Mouse (Mus musculus) MEL (cell line): Measurements from ENCODE around the gene Rflnb. TPM values are rescaled to one million over a fixed set of nuclear protein-coding genes. Genes with fewer than 3 reads are reported as not detected.

Source experiments
- DNase-seq: peaks from one replicate; pipeline ENCODE4 v3.0.0; 2011; ENCODE audit warnings: low read depth, low spot score
- H3K27ac ChIP-seq: 2 replicates; pipeline ENCODE4 v1.5.1; 2012; ENCODE audit warnings: low read depth, mild to moderate bottlenecking, control low read depth, low read length, moderate library complexity; ENCODE audit not compliant: control insufficient read depth
- H3K27me3 ChIP-seq, 2 experiments: fragments of 150-350 bp in 1 of 2; sonication (generic) in 1 of 2; 2 replicates each; pipeline ENCODE4 v1.6.1; 2012; ENCODE audit warnings: low read length in 2 of 2, mild to moderate bottlenecking in 2 of 2, improper control_type of control experiment in 1 of 2, moderate library complexity in 1 of 2; ENCODE audit not compliant: insufficient read depth in 2 of 2, control insufficient read depth in 1 of 2
- H3K36me3 ChIP-seq, 2 experiments: 2 replicates each; pipeline ENCODE4 v1.6.1; 2012 to 2014; ENCODE audit warnings: low read length in 2 of 2, improper control_type of control experiment in 1 of 2, inconsistent platforms in 1 of 2, mild to moderate bottlenecking in 1 of 2; ENCODE audit not compliant: insufficient read depth in 2 of 2, control insufficient read depth in 1 of 2
- H3K4me1 ChIP-seq, 2 experiments: fragments of 150-350 bp in 1 of 2; sonication (generic) in 1 of 2; 2 replicates each; pipeline ENCODE4 v1.6.1; 2012; ENCODE audit warnings: low read length in 2 of 2, improper control_type of control experiment in 1 of 2, mild to moderate bottlenecking in 1 of 2; ENCODE audit not compliant: insufficient read depth in 2 of 2, control insufficient read depth in 1 of 2
- H3K4me3 ChIP-seq, 2 experiments: fragments of 150-350 bp in 1 of 2; sonication (generic) in 1 of 2; 2 replicates each; pipeline ENCODE4 v1.5.1; 2012; ENCODE audit warnings: low read depth in 2 of 2, low read length in 2 of 2, mild to moderate bottlenecking in 2 of 2, moderate library complexity in 2 of 2, control low read depth in 1 of 2, improper control_type of control experiment in 1 of 2; ENCODE audit not compliant: control insufficient read depth in 1 of 2, insufficient read depth in 1 of 2
- H3K79me2 ChIP-seq: 2 replicates; pipeline ENCODE4 v1.6.1; 2012; ENCODE audit warnings: mild to moderate bottlenecking, low read length, moderate library complexity; ENCODE audit not compliant: control insufficient read depth, poor library complexity, insufficient read depth
- H3K9ac ChIP-seq: 2 replicates; pipeline ENCODE4 v1.6.1; 2012; ENCODE audit warnings: low read depth, mild to moderate bottlenecking, control low read depth, low read length, moderate library complexity; ENCODE audit not compliant: control insufficient read depth, poor library complexity, severe bottlenecking
- H3K9me3 ChIP-seq: fragments of 150-350 bp; sonication (generic); replicated peaks from 2 replicates; pipeline ENCODE4 v1.6.1; 2012; ENCODE audit warnings: mild to moderate bottlenecking, low read length, improper control_type of control experiment, moderate library complexity; ENCODE audit not compliant: insufficient read depth
- BHLHE40 ChIP-seq: IDR thresholded peaks from 2 replicates; pipeline ENCODE4 v1.6.1; 2012; ENCODE audit warnings: low read depth, mild to moderate bottlenecking, inconsistent platforms, low read length, improper control_type of control experiment, borderline replicate concordance
- CHD1 ChIP-seq: IDR thresholded peaks from 2 replicates; pipeline ENCODE4 v1.6.1; 2012; ENCODE audit warnings: low read depth, mild to moderate bottlenecking, inconsistent platforms, low read length, improper control_type of control experiment
- CTCF ChIP-seq, 3 experiments: IDR thresholded peaks in 2 of 3; conservative IDR thresholded peaks in 1 of 3; 2 replicates each; pipeline ENCODE4 v1.5.1; 2011 to 2012; ENCODE audit warnings: low read length in 3 of 3, low read depth in 2 of 3, mild to moderate bottlenecking in 2 of 3, improper control_type of control experiment in 1 of 3, inconsistent platforms in 1 of 3, mixed read lengths in 1 of 3, moderate library complexity in 1 of 3; ENCODE audit not compliant: control insufficient read depth in 1 of 3, insufficient read depth in 1 of 3, poor library complexity in 1 of 3, severe bottlenecking in 1 of 3
- ELF1 ChIP-seq: IDR thresholded peaks from 2 replicates; pipeline ENCODE4 v1.6.1; 2014; ENCODE audit warnings: low read depth, mild to moderate bottlenecking, inconsistent platforms, low read length, improper control_type of control experiment, moderate library complexity
- EP300 ChIP-seq, 2 experiments: IDR thresholded peaks; 2 replicates each; pipeline ENCODE4 v1.6.1; 2011; ENCODE audit warnings: improper control_type of control experiment in 2 of 2, low read length in 2 of 2, low read depth in 1 of 2, mild to moderate bottlenecking in 1 of 2
- ETS1 ChIP-seq: IDR thresholded peaks from 2 replicates; pipeline ENCODE4 v1.6.1; 2012; ENCODE audit warnings: low read depth, mild to moderate bottlenecking, inconsistent platforms, low read length, improper control_type of control experiment, moderate library complexity
- HCFC1 ChIP-seq: IDR thresholded peaks from 2 replicates; pipeline ENCODE4 v1.6.1; 2012; ENCODE audit warnings: low read depth, mild to moderate bottlenecking, inconsistent platforms, low read length, improper control_type of control experiment, moderate library complexity
- MAX ChIP-seq: IDR thresholded peaks from 2 replicates; pipeline ENCODE4 v1.6.1; 2011; ENCODE audit warnings: low read length, improper control_type of control experiment
- MYB ChIP-seq: IDR thresholded peaks from 2 replicates; pipeline ENCODE4 v1.6.1; 2011; ENCODE audit warnings: mild to moderate bottlenecking, low read depth, low read length, improper control_type of control experiment
- POLR2AphosphoS5 ChIP-seq: IDR thresholded peaks from 2 replicates; pipeline ENCODE4 v1.6.1; 2012; ENCODE audit warnings: low read depth, borderline replicate concordance, mild to moderate bottlenecking, inconsistent platforms, low read length, moderate library complexity, mixed read lengths
- RCOR1 ChIP-seq: IDR thresholded peaks from 2 replicates; pipeline ENCODE4 v1.6.1; 2012; ENCODE audit warnings: low read depth, mild to moderate bottlenecking, inconsistent platforms, low read length, improper control_type of control experiment
- SMC3 ChIP-seq: IDR thresholded peaks from 2 replicates; pipeline ENCODE4 v1.6.1; 2011; ENCODE audit warnings: low read depth, low read length, improper control_type of control experiment
- TAL1 ChIP-seq: IDR thresholded peaks from 2 replicates; pipeline ENCODE4 v1.6.1; 2012; ENCODE audit warnings: mild to moderate bottlenecking, inconsistent platforms, low read length, moderate library complexity, mixed read lengths
- UBTF ChIP-seq: IDR thresholded peaks from 2 replicates; pipeline ENCODE4 v1.6.1; 2012; ENCODE audit warnings: low read depth, mild to moderate bottlenecking, inconsistent platforms, low read length, improper control_type of control experiment, moderate library complexity, borderline replicate concordance; ENCODE audit not compliant: insufficient read depth
- USF1 ChIP-seq: IDR thresholded peaks from 2 replicates; pipeline ENCODE4 v1.6.1; 2014; ENCODE audit warnings: low read depth, mild to moderate bottlenecking, inconsistent platforms, low read length, improper control_type of control experiment, moderate library complexity
- USF2 ChIP-seq, 2 experiments: IDR thresholded peaks; 2 replicates each; pipeline ENCODE4 v1.6.1; 2011 to 2012; ENCODE audit warnings: improper control_type of control experiment in 2 of 2, low read length in 2 of 2, borderline replicate concordance in 1 of 2, inconsistent platforms in 1 of 2, low read depth in 1 of 2, mild to moderate bottlenecking in 1 of 2; ENCODE audit not compliant: insufficient read depth in 1 of 2
- ZC3H11A ChIP-seq: IDR thresholded peaks from 2 replicates; pipeline ENCODE4 v1.6.1; 2012; ENCODE audit warnings: low read depth, mild to moderate bottlenecking, inconsistent platforms, low read length, improper control_type of control experiment
- ZKSCAN1 ChIP-seq: IDR thresholded peaks from 2 replicates; pipeline ENCODE4 v1.6.1; 2012; ENCODE audit warnings: low read depth, mild to moderate bottlenecking, inconsistent platforms, low read length, improper control_type of control experiment, moderate library complexity
- ZNF384 ChIP-seq: IDR thresholded peaks from 2 replicates; pipeline ENCODE4 v1.6.1; 2012; ENCODE audit warnings: low read depth, mild to moderate bottlenecking, inconsistent platforms, low read length, improper control_type of control experiment
- polyA plus RNA-seq, 2 experiments: library from polyadenylated mRNA; stranded (reverse) in 1 of 2; unstranded in 1 of 2; fragments of >175 nt in 1 of 2; fragments of >200 nt in 1 of 2; gene quantifications; 2 replicates each; pipeline versions ENCODE4 v1.2.1 to v1.2.4; 2012; ENCODE audit warnings: low replicate concordance in 2 of 2, low read depth in 1 of 2; ENCODE audit not compliant: insufficient read length in 2 of 2, insufficient read depth in 1 of 2, missing spikeins in 1 of 2
- total RNA-seq: library from RNA; depleted of rRNA; stranded (reverse); fragments of 300-350 nt; gene quantifications from 2 replicates; pipeline ENCODE4 v1.2.3, GENCODE M21; 2012

The Rflnb gene
- total and polyA plus RNA-seq, 3 experiments = 7.4 to 8.7 TPM; not detected in 1

- no peaks in the 10 kb centered on the region for H3K79me2 ChIP-seq
- no peak overlapping the region for H3K4me3 ChIP-seq
- no peak overlapping the region for H3K9ac ChIP-seq
- no peak overlapping the region for H3K27ac ChIP-seq
- H3K36me3 ChIP-seq = no peaks in the 10 kb centered on the region
- H3K4me1 ChIP-seq = no peaks in the 10 kb centered on the region; a peak in 1 of 4 replicates
- TF ChIP-seq CTCF (IDR thresholded peaks at IDR 0.05 in 2 of 3, conservative IDR thresholded peaks at IDR 0.05 in 1 of 3; ENCODE audit: control insufficient read depth in 1 of 3, insufficient read depth in 1 of 3, low read depth in 2 of 3, low read length in 3 of 3, poor library complexity in 1 of 3, severe bottlenecking in 1 of 3) = no peak
- no peak for TF ChIP-seq ZC3H11A
- TF ChIP-seq RCOR1 = no peak
- TF ChIP-seq HCFC1 = no peak
- no peak for TF ChIP-seq MAX
- no peak for TF ChIP-seq ZNF384
- TF ChIP-seq SMC3 = no peak
- TF ChIP-seq ZKSCAN1 = no peak
- no peak for TF ChIP-seq CHD1
- no peak for TF ChIP-seq POLR2AphosphoS5
- TF ChIP-seq UBTF = no peak
- TF ChIP-seq TAL1 = no peak
- TF ChIP-seq ELF1 = no peak
- TF ChIP-seq USF1 = no peak
- TF ChIP-seq, all 39 proteins: peak for 0
- H3K27me3 ChIP-seq = peaks cover 2 to 5% of the 10 kb centered on the region in 2 experiments; a peak in 2 of 4 replicates
- no peak for DNase-seq
- H3K9me3 ChIP-seq = no peaks in the 10 kb centered on the region
Observed at GRCm38 (mm10) chr11:76033836-76034235, 6.3 kb upstream of the Rflnb start.

GRCm38 (mm10) chr11:76033359-76033758, 5.8 kb upstream of the Rflnb start:
- TF ChIP-seq BHLHE40 = no peak
- no peak for TF ChIP-seq ETS1
- no peak for TF ChIP-seq EP300 (IDR thresholded peaks at IDR 0.05; ENCODE audit: low read depth in 1 of 2, low read length in 2 of 2)
- no peak for TF ChIP-seq ZKSCAN1
- no peak for TF ChIP-seq USF2 (IDR thresholded peaks at IDR 0.05; ENCODE audit: borderline replicate concordance in 1 of 2, insufficient read depth in 1 of 2, low read depth in 1 of 2, low read length in 2 of 2)
- TF ChIP-seq ELF1 = no peak
- no peak for TF ChIP-seq MYB
- no peaks in the 10 kb centered on the region; a peak in 1 of 4 replicates for H3K36me3 ChIP-seq
- no peak for DNase-seq
- H3K4me3 ChIP-seq = no peak overlapping the region
- no peak overlapping the region for H3K9ac ChIP-seq
- H3K9me3 ChIP-seq = no peaks in the 10 kb centered on the region
- H3K79me2 ChIP-seq = no peaks in the 10 kb centered on the region
- H3K27me3 ChIP-seq = peaks cover 2 to 5% of the 10 kb centered on the region in 2 experiments; a peak in 2 of 4 replicates
- H3K4me1 ChIP-seq = no peaks in the 10 kb centered on the region; a peak in 1 of 4 replicates
- no peak overlapping the region for H3K27ac ChIP-seq
